Mouse (Mus musculus): ENCODE results near the gene Piezo1. TPM values are rescaled to one million over a fixed set of nuclear protein-coding genes. Genes with fewer than 3 reads are reported as not detected.
"Not testable (repeated sequence)": the region's sequence is repeated elsewhere in the genome, so short reads cannot be mapped to it uniquely, and the experiment has no call there.

The Piezo1 gene
- polyA plus RNA-seq, 1 experiment from 2014 or later: 2.1 TPM

DNA sequence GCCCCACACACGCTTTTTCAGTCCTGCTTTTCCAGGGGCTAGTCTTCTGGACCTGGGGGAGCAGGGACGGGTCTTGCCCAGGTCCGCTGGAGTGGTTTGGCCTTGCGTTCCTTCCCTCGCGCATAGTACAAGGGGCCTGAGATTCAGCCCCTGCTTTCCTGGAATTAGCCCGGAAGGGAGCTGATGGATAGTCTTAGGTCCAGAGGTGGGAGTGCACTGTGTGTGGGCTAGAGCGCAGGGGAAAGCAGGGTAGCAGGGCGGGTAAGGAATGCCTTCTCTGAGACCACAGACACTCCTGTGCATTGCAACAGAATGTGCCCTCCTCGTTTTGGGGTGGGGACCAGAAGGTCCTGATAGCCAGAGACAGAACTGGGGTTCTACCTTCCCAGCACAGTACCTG is 26.0 kb upstream of the Piezo1 start:
- Histone ChIP-seq H3K27ac (replicated peaks) (peak overlapping the region; percentile 81), H3K4me1 (peaks cover 32% of the 10 kb centered on the region), H3K9ac (replicated peaks) (peak overlapping the region; percentile 81), H3K36me3 (peaks cover 6% of the 10 kb centered on the region; the same call in 1 of the 2 replicates), H3K4me3 (replicated peaks) (peak overlapping the region; percentile 60), H3K9me3 (replicated peaks) (no peaks in the 10 kb centered on the region), H3K27me3 (replicated peaks) (no peaks in the 10 kb centered on the region), H3K4me2 (peak overlapping the region; percentile 72)
- ATAC-seq (ENCODE audit: low FRiP score): peak; percentile 37; the same call in 1 of the 2 replicates
- WGBS: 44% methylated on average over 10 of the region's 10 CpGs

DNA sequence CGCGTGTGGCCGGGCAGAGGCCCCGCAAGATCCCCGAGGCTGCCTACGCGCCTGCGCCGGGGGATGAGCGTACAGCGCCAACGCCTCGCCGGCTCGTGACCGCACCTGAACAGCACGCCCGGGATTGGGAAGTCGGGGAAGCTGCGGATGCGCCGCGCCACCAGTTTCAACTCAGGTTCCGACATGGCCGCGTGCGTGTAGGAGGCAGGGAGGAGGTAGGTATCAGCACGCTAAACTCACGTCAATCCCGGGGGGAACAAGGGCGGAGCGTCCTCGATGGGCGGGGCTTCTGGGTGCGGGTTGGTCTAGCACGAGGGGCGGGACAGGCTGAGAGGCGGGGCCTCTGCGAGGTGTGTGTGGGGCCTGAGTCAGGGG is 25.5 kb upstream of the Piezo1 start, which contains the start of gene Aprt:
Gene Aprt (minus strand): TSS at position 262 of the 375 bp plus-strand sequence.
- WGBS: under 1% methylated on average over 39 of the region's 39 CpGs
- no peaks in the 10 kb centered on the region for H3K27me3 ChIP-seq (replicated peaks)
- peaks cover 10% of the 10 kb centered on the region; the same call in 1 of the 2 replicates for H3K36me3 ChIP-seq
- peaks cover 32% of the 10 kb centered on the region for H3K4me1 ChIP-seq
- H3K4me2 ChIP-seq: peak within 1 kb of the TSS; percentile 72
- peak within 1 kb of the TSS; percentile 81 for H3K9ac ChIP-seq (replicated peaks)
- peak within 1 kb of the TSS; percentile 81 for H3K27ac ChIP-seq (replicated peaks)
- ATAC-seq (ENCODE audit: low FRiP score): peak; percentile 93
- no peaks in the 10 kb centered on the region for H3K9me3 ChIP-seq (replicated peaks)
- peak within 1 kb of the TSS; percentile 60 for H3K4me3 ChIP-seq (replicated peaks)

DNA sequence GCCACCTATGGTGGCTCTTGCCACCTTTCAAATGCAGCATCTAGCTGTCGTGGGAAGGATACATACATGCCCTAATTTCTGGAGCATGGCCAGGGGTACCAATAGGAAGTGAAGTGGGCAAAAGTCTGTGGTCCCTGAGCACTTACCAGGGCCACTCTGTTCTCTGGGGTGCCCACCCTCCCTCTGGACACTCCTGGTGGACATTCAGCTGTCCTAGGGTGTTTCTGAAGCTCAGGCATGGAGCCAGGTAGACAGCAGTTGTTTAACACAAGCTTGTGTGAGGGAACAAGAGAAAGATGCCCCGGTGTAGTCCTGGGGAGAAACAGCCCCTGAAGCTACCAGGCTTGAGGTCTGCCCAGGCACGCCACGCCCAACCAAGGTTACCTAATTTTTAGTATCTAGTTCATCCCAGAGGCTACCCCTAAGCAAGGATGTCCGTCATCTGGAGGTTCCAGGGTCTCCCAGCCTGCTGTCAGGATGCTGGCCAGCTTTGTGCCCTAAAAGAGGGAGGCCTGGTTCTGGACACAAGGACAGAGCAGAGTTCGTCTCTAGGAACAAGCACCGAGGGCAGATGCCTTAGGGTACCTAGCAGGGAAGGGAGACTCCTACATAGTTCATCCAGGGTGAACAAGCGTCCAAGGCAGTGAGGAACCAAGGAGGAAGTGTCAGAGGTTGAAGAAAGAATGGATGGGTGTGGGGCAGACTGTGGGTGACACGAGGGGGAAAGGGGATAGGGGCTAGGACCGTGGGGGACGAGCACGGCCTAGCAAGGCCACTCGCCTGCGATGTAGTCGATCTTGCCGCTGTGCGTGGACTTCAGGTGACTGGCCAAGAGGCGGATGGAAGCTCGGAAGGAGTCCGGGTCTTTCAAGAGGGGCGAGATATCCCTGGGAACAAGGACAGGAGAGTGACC is 24.9 kb upstream of the Piezo1 start:
- ATAC-seq (ENCODE audit: low FRiP score): peak; percentile 26; the same call in 1 of the 2 replicates
- Histone ChIP-seq H3K36me3 (peaks cover 16% of the 10 kb centered on the region), H3K27me3 (replicated peaks) (no peaks in the 10 kb centered on the region), H3K27ac (replicated peaks) (peak overlapping the region; percentile 81), H3K4me3 (replicated peaks) (peak overlapping the region; percentile 60), H3K4me1 (peaks cover 32% of the 10 kb centered on the region), H3K4me2 (peak overlapping the region; percentile 72), H3K9me3 (replicated peaks) (no peaks in the 10 kb centered on the region), H3K9ac (replicated peaks) (peak overlapping the region; percentile 81)
- WGBS: 21% methylated on average over 21 of the region's 21 CpGs

DNA sequence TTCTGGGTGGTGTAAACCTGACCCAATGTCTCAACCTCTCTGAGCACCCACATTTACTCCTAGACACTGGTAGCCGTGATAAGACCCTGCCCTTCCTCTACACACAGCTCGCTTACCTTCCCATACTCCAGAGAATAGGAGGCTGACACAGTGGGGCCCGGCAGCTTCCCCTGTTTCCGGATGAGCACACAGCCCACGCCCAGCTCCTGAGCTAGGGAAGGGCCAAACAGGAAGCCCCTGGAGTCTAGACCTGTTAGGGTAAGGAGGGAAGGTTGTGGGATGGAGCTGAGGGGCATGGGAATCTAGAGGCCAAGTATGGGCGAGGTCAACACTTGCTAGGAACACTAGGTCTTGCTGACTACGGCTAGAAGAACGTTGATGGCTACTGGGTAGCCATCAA is 24.2 kb upstream of the Piezo1 start:
- no peak overlapping the region for H3K27ac ChIP-seq (replicated peaks)
- peak overlapping the region; percentile 81; the same call in 1 of the 2 replicates for H3K9ac ChIP-seq (replicated peaks)
- peak overlapping the region; percentile 72 for H3K4me2 ChIP-seq
- no peak for ATAC-seq (ENCODE audit: low FRiP score)
- H3K27me3 ChIP-seq (replicated peaks): no peaks in the 10 kb centered on the region
- peak overlapping the region; percentile 60 for H3K4me3 ChIP-seq (replicated peaks)
- H3K36me3 ChIP-seq: peaks cover 16% of the 10 kb centered on the region
- peaks cover 32% of the 10 kb centered on the region for H3K4me1 ChIP-seq
- no peaks in the 10 kb centered on the region for H3K9me3 ChIP-seq (replicated peaks)
- WGBS: 79% methylated on average over 8 of the region's 8 CpGs

DNA sequence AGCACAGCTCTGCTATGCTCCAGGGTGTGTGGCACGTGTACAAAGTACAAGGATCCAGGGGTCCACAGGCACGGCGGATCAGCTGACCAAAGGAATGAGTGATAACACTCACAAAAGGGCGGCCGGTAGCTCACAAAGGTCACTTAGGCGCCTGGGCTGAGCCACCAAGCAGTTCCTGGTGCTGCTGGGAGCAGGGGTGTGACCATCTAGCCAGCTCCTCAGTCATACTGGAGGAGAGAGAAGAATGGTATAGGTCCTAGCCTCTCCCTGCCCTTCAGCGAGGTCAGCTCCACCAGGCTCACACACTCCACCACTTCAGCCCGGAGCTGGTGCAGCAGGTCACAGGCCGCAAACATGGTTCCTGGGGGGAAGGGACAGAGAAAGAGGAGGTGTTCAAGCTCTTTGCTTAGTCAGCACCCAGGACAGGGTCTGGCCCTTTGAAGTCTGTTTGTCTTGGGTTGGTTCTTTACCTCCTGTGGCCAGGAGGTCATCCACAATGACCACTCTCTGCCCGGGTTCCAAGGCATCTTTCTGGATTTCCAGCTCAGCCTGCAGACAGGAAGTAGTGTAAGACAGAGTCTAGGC is 23.6 kb upstream of the Piezo1 start:
- ATAC-seq (ENCODE audit: low FRiP score): no peak
- H3K4me2 ChIP-seq: peak overlapping the region; percentile 72
- H3K36me3 ChIP-seq: peaks cover 16% of the 10 kb centered on the region
- no peak overlapping the region for H3K4me3 ChIP-seq (replicated peaks)
- no peak overlapping the region for H3K27ac ChIP-seq (replicated peaks)
- H3K4me1 ChIP-seq: peaks cover 32% of the 10 kb centered on the region
- WGBS: 47% methylated on average over 10 of the region's 10 CpGs
- no peaks in the 10 kb centered on the region for H3K9me3 ChIP-seq (replicated peaks)
- no peaks in the 10 kb centered on the region for H3K27me3 ChIP-seq (replicated peaks)
- no peak overlapping the region for H3K9ac ChIP-seq (replicated peaks)

DNA sequence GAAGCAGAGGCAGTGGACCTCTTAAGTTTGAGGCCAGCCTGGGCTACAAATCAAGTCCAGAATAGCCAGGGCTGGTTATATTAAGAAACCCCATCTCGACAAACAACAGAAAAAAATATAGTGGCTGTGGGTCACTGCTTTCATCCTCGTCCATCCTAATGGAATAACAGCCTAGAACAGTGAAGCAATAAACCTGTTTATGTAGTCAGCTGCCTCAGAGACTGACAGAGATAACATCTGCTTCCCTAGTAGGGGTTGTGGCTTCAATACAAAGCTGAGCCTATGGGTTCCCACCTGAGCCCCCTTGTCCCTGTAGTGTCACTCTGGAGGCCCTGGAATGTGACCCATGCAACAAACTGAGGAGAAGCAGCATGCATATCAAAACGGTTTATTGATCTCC is 23.1 kb upstream of the Piezo1 start:
- Histone ChIP-seq H3K4me3 (replicated peaks) (no peak overlapping the region), H3K9me3 (replicated peaks) (no peaks in the 10 kb centered on the region), H3K27me3 (replicated peaks) (no peaks in the 10 kb centered on the region), H3K27ac (replicated peaks) (no peak overlapping the region), H3K4me2 (peak overlapping the region; percentile 72; the same call in 1 of the 2 replicates), H3K9ac (replicated peaks) (no peak overlapping the region), H3K4me1 (peaks cover 34% of the 10 kb centered on the region), H3K36me3 (peaks cover 16% of the 10 kb centered on the region)
- no peak for ATAC-seq (ENCODE audit: low FRiP score)
- 37% methylated on average over 3 of the region's 3 CpGs for WGBS

DNA sequence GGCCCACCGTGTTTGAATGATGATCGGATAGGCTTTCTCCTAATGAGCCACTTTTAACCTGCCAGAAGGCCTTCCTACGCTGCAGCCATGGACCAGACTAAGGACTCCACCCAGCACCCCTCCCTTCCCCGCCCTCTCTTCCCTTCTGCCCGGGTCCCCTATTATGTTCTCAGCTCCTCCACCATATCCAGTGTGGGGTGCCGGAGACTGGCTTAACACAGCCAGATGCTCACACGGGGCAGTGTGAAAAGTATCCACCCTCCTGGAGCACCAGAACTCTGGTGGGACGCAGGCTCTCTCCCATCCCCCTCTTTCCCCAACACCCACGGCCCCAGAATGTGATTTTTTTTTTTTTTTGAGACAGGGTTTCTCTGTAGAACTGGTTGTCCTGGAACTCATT is 22.4 kb upstream of the Piezo1 start:
- H3K4me3 ChIP-seq (replicated peaks): no peak overlapping the region
- peaks cover 35% of the 10 kb centered on the region for H3K4me1 ChIP-seq
- no peak overlapping the region for H3K9ac ChIP-seq (replicated peaks)
- H3K9me3 ChIP-seq (replicated peaks): no peaks in the 10 kb centered on the region
- no peak overlapping the region for H3K27ac ChIP-seq (replicated peaks)
- no peaks in the 10 kb centered on the region for H3K27me3 ChIP-seq (replicated peaks)
- ATAC-seq (ENCODE audit: low FRiP score): no peak
- peaks cover 16% of the 10 kb centered on the region for H3K36me3 ChIP-seq
- WGBS: 56% methylated on average over 9 of the region's 9 CpGs
- H3K4me2 ChIP-seq: no peak overlapping the region

DNA sequence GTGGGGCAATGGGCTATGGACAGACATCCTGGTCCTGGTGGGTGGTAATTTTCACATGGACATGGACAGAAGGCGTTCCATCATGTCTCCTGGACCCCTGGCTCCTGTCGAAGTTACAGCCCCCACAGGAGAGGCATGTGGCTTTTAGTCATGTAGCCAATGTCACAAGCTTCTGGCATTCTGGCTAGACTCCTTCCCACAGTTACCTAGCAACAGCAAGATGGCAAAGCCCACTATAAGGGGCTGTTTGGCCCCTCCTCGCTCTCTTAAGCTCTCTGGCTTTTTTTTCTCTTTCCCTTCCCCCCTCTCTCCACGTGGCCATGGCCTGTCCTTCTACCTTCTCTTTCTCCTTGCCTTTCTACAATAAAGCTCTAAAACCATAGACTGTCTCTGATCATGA is 22.0 kb upstream of the Piezo1 start:
- not testable (repeated sequence) for H3K27me3 ChIP-seq (replicated peaks); H3K9ac ChIP-seq (replicated peaks); ATAC-seq (ENCODE audit: low FRiP score); H3K9me3 ChIP-seq (replicated peaks); H3K27ac ChIP-seq (replicated peaks); H3K4me3 ChIP-seq (replicated peaks); H3K4me2 ChIP-seq
- WGBS: 23% methylated on average over 4 of the region's 4 CpGs
- Histone ChIP-seq H3K36me3 (peaks cover 16% of the 10 kb centered on the region), H3K4me1 (peaks cover 39% of the 10 kb centered on the region)

DNA sequence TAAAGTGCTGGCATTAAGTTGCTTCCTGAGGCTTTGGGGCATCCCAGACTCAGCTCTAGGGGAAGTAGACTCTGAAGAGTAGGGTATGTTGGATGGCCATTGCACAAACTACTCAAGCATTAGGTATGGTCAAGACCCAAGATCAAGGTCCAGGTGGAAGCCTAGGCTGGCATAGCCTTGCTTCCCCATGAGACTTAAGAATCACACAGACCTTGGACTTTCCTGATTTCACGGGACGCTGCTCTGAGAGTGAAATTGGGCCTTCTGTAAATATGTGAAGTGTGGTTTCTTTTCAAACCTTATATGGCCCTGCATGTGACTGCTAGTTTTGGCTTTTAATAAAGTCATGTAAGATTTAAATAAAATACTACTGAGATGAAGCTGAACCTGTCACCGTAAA is 21.6 kb upstream of the Piezo1 start:
- Histone ChIP-seq H3K36me3 (peaks cover 16% of the 10 kb centered on the region), H3K9me3 (replicated peaks) (no peaks in the 10 kb centered on the region), H3K4me1 (peaks cover 40% of the 10 kb centered on the region), H3K4me2 (no peak overlapping the region), H3K4me3 (replicated peaks) (no peak overlapping the region), H3K9ac (replicated peaks) (no peak overlapping the region), H3K27ac (replicated peaks) (no peak overlapping the region), H3K27me3 (replicated peaks) (no peaks in the 10 kb centered on the region)
- WGBS: 87% methylated on average over 3 of the region's 3 CpGs
- no peak for ATAC-seq (ENCODE audit: low FRiP score)

DNA sequence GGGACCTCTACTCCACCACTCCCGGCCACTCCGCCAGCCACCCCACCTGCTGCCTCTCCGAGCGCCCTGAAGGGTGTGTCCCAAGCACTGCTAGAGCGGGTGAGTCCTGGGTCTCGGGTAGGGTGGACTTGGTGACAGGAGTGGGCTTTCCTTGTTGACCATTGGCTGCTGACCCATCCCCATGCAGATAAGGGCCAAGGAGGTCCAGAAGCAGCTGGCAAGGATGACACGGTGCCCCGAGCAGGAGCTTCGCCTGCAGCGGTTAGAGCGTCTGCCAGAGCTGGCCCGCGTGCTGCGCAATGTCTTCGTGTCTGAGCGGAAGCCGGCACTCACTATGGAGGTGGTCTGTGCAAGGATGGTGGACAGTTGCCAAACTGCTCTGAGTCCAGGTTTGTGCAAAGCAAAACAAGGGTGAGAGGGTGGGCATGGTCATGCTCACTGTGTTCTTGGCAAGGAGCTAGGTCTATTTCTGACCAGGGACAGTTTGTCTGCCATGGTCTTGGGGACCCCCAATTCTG is 20.7 kb upstream of the Piezo1 start:
- Histone ChIP-seq H3K9me3 (replicated peaks) (no peaks in the 10 kb centered on the region), H3K36me3 (peaks cover 16% of the 10 kb centered on the region), H3K4me1 (peaks cover 40% of the 10 kb centered on the region), H3K4me2 (no peak overlapping the region), H3K27ac (replicated peaks) (no peak overlapping the region), H3K9ac (replicated peaks) (no peak overlapping the region), H3K4me3 (replicated peaks) (no peak overlapping the region), H3K27me3 (replicated peaks) (no peaks in the 10 kb centered on the region)
- WGBS: 96% methylated on average over 17 of the region's 17 CpGs
- ATAC-seq (ENCODE audit: low FRiP score): no peak

DNA sequence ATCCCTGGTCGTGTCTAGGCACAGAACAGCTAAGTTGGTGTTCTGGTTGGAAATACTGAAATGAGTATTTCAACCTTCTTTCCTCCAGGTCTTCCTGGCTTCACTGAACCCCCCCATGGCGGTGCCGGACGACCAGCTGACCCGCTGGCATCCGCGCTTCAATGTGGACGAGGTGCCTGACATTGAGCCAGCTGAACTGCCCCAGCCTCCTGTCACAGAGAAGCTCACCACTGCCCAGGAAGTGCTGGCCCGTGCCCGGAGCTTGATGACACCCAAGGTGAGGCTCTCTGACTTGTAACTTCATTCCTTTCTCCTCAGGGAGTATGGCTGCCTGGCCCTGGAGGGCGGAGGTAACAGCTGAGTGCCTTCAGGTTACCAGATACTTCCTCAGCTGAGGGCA is 20.0 kb upstream of the Piezo1 start:
- Histone ChIP-seq H3K27me3 (replicated peaks) (no peaks in the 10 kb centered on the region), H3K9ac (replicated peaks) (0 out of 2 replicates have a peak overlapping the region, but pooled peaks have one; percentile 7), H3K4me3 (replicated peaks) (no peak overlapping the region), H3K27ac (replicated peaks) (no peak overlapping the region), H3K36me3 (peaks cover 16% of the 10 kb centered on the region), H3K4me1 (peaks cover 44% of the 10 kb centered on the region), H3K9me3 (replicated peaks) (no peaks in the 10 kb centered on the region), H3K4me2 (no peak overlapping the region)
- WGBS: 95% methylated on average over 11 of the region's 11 CpGs
- no peak for ATAC-seq (ENCODE audit: low FRiP score)
